Mouse (Mus musculus): ENCODE data around the gene Pagr1b. TPM values are rescaled to one million over a fixed set of nuclear protein-coding genes. Genes with fewer than 3 reads are reported as not detected.

Gene Pagr1b
- polyA plus RNA-seq, 1 experiment from 2014 or later: not detected

DNA sequence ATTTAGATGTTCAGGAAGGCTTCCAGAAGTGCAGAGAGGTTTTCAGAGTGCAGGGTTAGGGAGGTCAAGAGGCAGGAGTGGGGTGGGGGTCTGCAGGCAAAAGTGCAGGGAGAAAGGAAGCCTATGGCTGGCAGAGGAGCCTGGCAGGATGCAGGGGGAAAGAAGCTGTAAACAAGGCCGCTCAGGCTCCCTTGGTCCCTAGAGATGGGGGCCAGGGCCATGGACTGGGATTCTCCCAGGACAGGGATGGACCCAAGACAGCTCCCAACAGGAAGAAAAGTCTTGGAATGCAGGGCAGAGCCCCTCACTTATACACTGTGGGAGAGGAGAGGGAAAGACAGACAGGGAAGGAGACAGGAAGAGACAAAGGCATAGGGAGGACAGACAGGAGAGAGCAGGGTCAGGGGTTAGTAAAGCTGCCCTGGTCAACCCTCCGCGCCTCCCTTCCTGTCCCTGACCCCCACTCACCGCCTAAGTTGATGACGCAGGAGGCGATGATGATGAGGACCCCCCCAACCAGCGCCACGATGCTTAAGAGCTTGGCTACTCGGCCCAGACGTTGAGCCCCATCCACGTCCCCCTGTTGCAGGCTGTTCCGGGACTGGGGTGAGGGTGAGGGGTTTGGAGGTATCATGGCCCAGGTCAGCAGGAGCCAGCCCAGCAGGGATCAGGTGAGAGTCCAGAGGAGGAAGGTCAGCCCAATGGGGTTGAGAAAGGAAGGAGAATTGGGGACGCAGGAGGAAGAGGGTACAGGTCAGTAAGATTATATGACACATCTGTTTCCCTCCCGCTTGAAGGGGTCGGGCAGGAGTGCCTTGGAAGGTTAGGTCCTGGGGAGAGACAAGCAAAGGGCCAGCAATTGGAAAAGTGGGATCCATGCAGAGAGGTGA is 2.4 kb upstream of the Pagr1b start:
- H3K4me2 ChIP-seq (replicated peaks): peak overlapping the region; percentile 22; the same call in 1 of the 2 replicates
- no peaks in the 10 kb centered on the region for H3K9me3 ChIP-seq
- WGBS: 88% methylated on average over 15 of the region's 15 CpGs
- no peaks in the 10 kb centered on the region for H3K27me3 ChIP-seq (replicated peaks)
- peaks cover 81% of the 10 kb centered on the region for H3K4me1 ChIP-seq
- no peak overlapping the region for H3K4me3 ChIP-seq
- ATAC-seq (ENCODE audit: low FRiP score, low read depth): no peak
- peak overlapping the region; percentile 36; the same call in 1 of the 2 replicates for H3K9ac ChIP-seq
- peaks cover 36% of the 10 kb centered on the region for H3K36me3 ChIP-seq
- no peak overlapping the region for H3K27ac ChIP-seq

DNA sequence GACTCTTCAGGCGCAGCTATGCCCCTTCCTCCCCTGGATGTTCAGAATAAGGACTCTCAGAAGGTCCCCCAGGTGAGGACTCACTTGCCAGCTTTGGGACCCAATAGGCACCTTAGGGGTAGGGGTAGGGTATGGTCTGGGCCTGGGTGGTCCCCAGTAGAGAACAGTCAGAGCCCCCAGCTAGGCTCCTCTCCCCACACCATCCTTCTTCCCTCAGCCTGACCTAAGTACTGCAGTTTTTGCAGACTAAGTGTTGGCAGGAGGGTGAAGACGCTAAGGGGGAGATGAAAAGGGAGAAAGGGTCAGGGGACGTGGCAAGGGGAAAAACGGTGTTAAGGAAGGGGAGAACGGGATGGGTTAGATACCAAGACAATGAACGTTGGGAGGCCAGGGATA is 1.7 kb upstream of the Pagr1b start:
- no peak overlapping the region for H3K27ac ChIP-seq
- no peak overlapping the region for H3K4me3 ChIP-seq
- H3K27me3 ChIP-seq (replicated peaks): no peaks in the 10 kb centered on the region

DNA sequence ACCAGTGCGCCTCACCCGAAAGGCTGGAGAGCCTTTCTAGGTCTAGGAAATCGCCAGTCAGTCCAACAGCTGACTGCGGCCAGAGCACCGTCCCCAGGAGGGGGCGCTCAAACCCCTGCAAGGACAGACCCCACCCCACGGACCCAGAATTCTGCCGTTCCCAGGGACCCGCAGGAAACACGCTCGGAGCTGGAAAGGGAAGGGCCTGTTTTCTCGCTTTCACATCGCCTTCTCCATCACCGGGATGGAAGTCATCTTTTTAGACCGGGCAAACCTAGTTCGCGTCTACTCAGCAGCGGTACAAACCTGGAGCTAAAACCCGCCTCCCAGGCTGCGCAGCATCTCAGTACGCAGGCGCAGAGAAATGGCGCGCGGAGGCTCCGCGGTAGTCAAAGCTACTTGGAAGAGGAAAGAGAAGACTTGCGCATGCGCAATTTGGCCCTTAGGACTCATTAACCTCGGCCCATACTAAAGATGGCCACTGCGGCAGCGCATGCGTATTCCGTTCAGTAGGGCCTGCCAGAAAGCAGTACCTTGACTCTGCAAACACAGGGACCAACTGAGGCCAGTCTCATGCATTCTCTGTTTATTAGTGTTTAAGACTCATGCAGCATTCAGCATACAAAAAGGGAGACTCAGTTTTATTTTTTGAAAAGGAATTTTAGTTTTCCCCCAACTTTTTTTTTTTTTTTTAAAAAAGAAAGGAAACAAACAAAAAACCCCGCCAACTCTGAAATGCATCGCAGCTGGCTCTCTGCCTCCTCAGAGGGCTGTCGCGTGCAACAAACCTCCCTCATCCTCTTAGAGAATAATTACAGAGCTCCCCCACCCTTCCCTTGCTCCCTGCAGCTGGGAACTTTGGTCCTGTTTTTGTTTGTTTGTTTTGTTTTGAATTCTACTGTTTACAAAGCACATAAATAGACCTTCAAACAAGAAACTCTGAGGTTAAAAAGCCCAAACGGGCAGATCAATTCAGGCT is 976 bp upstream of the Pagr1b start, which contains the start of gene Pagr1a:
Gene Pagr1a (minus strand): TSS at position 382 of the 979 bp plus-strand sequence.
- Histone ChIP-seq H3K9me3 (no peaks in the 10 kb centered on the region), H3K4me1 (peaks cover 67% of the 10 kb centered on the region), H3K27me3 (replicated peaks) (no peaks in the 10 kb centered on the region), H3K36me3 (peaks cover 31% of the 10 kb centered on the region), H3K4me2 (replicated peaks) (peak within 1 kb of the TSS; percentile 94), H3K4me3 (peak within 1 kb of the TSS; percentile 61), H3K9ac (peak within 1 kb of the TSS; percentile 80), H3K27ac (peak within 1 kb of the TSS; percentile 86)
- ATAC-seq (ENCODE audit: low FRiP score, low read depth): peak; percentile 78
- WGBS: 4% methylated on average over 39 of the region's 39 CpGs

More for the DNA sequence above, 1.7 kb upstream of the Pagr1b start:
- Histone ChIP-seq H3K9me3 (no peaks in the 10 kb centered on the region), H3K4me2 (replicated peaks) (peak overlapping the region; percentile 22; the same call in 1 of the 2 replicates), H3K36me3 (peaks cover 36% of the 10 kb centered on the region), H3K4me1 (peaks cover 74% of the 10 kb centered on the region), H3K9ac (no peak overlapping the region)
- WGBS: 67% methylated on average over 6 of the region's 6 CpGs
- no peak for ATAC-seq (ENCODE audit: low FRiP score, low read depth)

DNA sequence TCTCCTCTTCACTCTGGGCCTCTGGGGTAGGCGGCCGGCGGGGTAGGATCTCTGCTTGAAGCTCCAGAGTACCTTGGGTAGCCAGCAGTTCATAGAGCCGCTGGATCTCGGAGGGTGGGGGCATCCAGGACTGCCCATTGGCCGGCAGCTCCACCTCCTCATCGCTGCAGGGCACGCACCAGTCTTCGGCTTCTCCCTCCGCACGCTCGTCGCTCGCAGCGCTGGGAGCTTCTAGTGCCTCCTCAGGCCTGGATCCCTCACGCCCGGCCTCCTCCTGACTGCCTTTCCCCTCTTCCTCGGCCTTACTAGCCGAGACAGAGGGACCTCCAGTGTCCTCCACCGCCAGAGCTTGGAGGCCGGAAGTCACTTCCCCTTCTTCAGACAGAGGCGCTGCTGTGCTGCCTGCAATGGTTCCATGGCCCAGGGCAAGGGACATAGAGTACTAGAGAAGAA is 228 bp upstream of the Pagr1b start:
- Histone ChIP-seq H3K36me3 (peaks cover 27% of the 10 kb centered on the region), H3K4me2 (replicated peaks) (peak overlapping the region; percentile 94), H3K4me3 (peak overlapping the region; percentile 61), H3K27me3 (replicated peaks) (no peaks in the 10 kb centered on the region), H3K9me3 (no peaks in the 10 kb centered on the region), H3K9ac (peak overlapping the region; percentile 80), H3K4me1 (peaks cover 60% of the 10 kb centered on the region), H3K27ac (peak overlapping the region; percentile 86)
- ATAC-seq (ENCODE audit: low FRiP score, low read depth): peak; percentile 59
- WGBS: under 1% methylated on average over 22 of the region's 22 CpGs

DNA sequence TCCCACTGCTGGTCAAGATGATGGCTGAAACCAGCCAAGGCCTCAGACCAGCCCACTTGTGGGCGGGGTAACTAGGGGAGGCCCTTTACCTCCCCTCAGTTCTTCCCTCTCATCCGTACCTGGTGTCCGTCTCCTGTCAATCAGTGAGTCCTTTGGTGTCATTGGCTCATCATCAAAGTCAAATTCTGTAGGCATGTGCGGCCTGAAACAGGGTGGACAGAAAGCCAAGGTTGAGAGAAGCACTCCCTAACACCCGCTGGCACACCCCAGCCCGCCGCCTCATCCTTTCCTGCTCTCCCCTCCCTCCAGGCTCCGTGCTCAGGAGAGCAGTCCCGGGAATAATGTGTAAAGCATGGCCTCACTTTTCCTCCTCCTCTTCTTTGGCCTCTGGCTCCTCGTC is 203 bp downstream of the Pagr1b start:
- Histone ChIP-seq H3K9me3 (no peaks in the 10 kb centered on the region), H3K4me2 (replicated peaks) (peak overlapping the region; percentile 94), H3K27ac (peak overlapping the region; percentile 86), H3K27me3 (replicated peaks) (no peaks in the 10 kb centered on the region), H3K36me3 (peaks cover 27% of the 10 kb centered on the region), H3K4me3 (peak overlapping the region; percentile 61), H3K4me1 (peaks cover 56% of the 10 kb centered on the region), H3K9ac (peak overlapping the region; percentile 80)
- 1% methylated on average over 10 of the region's 10 CpGs for WGBS
- 0 out of 2 replicates have a peak, but pooled peaks have one; percentile 3 for ATAC-seq (ENCODE audit: low FRiP score, low read depth)

DNA sequence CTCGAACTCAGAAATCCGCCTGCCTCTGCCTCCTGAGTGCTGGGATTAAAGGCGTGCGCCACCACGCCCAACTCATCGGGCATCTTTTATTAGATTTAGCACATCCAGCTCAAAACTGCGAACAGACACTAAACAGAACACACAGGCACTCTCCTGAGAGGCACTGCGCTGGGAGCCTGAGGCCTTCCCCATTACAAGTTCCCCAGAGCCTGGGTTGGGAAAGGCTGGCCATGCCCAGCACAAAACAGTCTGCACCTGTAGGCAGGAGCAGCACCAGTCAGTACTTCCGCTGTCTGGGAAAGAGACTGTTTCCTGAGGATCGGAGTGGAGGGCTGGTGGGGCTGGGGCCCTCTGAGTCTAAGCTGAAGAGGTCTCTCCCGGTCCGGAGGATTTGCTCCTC is 1.3 kb downstream of the Pagr1b start:
- Histone ChIP-seq H3K4me3 (no peak overlapping the region), H3K9ac (no peak overlapping the region), H3K27me3 (replicated peaks) (no peaks in the 10 kb centered on the region), H3K27ac (no peak overlapping the region), H3K9me3 (no peaks in the 10 kb centered on the region), H3K4me2 (replicated peaks) (peak overlapping the region; percentile 94; the same call in 1 of the 2 replicates), H3K36me3 (peaks cover 27% of the 10 kb centered on the region), H3K4me1 (peaks cover 45% of the 10 kb centered on the region)
- WGBS: 98% methylated on average over 12 of the region's 12 CpGs
- ATAC-seq (ENCODE audit: low FRiP score, low read depth): no peak

DNA sequence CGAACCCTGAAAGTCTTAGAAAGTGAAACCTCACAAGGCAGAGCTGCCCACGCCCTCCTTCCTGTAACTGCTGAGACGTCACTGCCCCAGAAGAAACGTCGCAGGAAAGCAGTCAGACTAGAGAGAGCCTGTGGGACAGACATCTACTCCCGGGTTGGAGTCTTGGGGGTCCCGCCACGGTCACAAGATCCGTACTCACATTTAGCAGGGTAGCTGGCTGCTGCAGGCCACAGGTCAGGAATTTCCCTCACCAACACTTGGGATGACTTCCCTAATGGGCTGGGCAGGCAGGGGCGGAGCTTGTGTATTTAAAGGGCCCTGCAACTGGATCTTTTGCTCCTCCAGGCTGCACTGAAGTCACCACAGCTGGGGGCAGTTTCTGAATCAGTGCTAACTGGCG is 2.0 kb downstream of the Pagr1b start, which contains the start of gene Mvp:
Gene Mvp (minus strand): TSS at position 302 of the 400 bp plus-strand sequence.
- peaks cover 41% of the 10 kb centered on the region for H3K4me1 ChIP-seq
- peaks cover 27% of the 10 kb centered on the region for H3K36me3 ChIP-seq
- no peak for ATAC-seq (ENCODE audit: low FRiP score, low read depth)
- no peaks in the 10 kb centered on the region for H3K27me3 ChIP-seq (replicated peaks)
- H3K4me3 ChIP-seq: 0 out of 2 replicates have a peak within 1 kb of the TSS, but pooled peaks have one; percentile 10
- no peak within 1 kb of the TSS for H3K27ac ChIP-seq
- WGBS: 69% methylated on average over 11 of the region's 11 CpGs
- 0 out of 2 replicates have a peak within 1 kb of the TSS, but pooled peaks have one; percentile 3 for H3K9ac ChIP-seq
- no peaks in the 10 kb centered on the region for H3K9me3 ChIP-seq
- peak within 1 kb of the TSS; percentile 94 for H3K4me2 ChIP-seq (replicated peaks)

DNA sequence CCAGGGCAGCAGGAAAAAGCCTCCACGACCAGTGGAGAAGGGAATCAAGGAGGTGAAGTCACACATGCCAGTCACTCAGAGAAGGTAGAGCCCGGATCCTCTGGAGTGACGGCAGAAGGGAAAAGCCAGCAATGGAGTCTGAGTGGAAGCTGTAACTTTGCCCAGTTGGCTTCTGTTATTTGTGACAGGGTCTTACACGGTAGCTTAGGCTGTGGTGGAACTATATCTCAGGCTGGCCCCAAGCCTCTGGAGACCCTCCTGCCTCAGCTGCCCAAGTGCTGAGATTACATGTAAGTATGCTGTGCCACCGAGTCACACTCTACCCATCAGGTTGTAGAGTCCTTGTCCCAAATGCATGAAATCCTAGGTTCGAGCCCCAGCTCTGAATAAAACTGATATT is 2.9 kb downstream of the Pagr1b start:
- 98% methylated on average over 6 of the region's 6 CpGs for WGBS
- no peak for ATAC-seq (ENCODE audit: low FRiP score, low read depth)
- Histone ChIP-seq H3K4me2 (replicated peaks) (no peak overlapping the region; the same call in 1 of the 2 replicates), H3K27me3 (replicated peaks) (no peaks in the 10 kb centered on the region), H3K9ac (0 out of 2 replicates have a peak overlapping the region, but pooled peaks have one; percentile 1), H3K36me3 (peaks cover 27% of the 10 kb centered on the region), H3K9me3 (no peaks in the 10 kb centered on the region), H3K27ac (no peak overlapping the region), H3K4me1 (peaks cover 38% of the 10 kb centered on the region), H3K4me3 (no peak overlapping the region)

DNA sequence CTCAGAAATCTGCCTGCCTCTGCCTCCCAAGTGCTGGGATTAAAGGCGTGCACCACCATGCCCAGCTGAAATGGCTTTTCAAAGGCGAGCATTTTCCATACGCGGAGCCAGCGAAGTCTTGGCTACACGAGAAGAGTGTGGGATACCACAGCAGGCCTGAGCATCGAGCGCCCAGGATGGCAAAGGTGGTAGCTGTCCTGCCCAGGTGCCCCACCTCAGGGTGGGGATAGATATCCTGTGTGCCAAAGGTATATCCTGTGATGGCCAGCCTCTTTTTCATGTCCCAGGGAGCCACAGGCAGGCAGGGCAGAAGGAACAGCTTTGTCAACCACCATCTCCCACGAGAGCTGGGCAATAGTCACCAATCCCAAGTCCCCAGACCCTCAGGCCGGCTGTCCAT is 3.4 kb downstream of the Pagr1b start:
- WGBS: 96% methylated on average over 10 of the region's 10 CpGs
- no peaks in the 10 kb centered on the region for H3K9me3 ChIP-seq
- H3K36me3 ChIP-seq: peaks cover 27% of the 10 kb centered on the region
- ATAC-seq (ENCODE audit: low FRiP score, low read depth): no peak
- H3K4me2 ChIP-seq (replicated peaks): no peak overlapping the region
- peaks cover 33% of the 10 kb centered on the region for H3K4me1 ChIP-seq
- H3K4me3 ChIP-seq: no peak overlapping the region
- no peak overlapping the region for H3K9ac ChIP-seq
- H3K27me3 ChIP-seq (replicated peaks): no peaks in the 10 kb centered on the region
- H3K27ac ChIP-seq: no peak overlapping the region

DNA sequence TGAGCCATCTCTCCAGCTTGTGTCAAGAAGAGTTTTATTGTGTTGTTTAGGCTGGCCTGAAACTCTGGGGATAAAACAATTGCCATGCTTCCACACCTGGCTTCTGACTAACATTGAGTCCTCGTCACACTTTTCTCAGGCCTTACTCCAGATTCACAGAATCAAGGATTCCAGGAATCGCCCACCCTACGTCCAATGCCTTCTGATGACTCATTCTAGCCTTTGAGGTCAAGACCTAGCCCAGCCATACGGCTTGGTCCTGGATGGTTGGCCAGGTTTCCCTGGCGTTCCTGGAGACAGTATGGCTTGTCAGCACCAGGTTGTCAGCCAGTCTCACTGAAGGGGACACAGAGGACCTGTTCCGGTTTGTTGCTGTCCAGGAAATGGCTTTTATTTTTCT is 3.9 kb downstream of the Pagr1b start:
- H3K27ac ChIP-seq: no peak overlapping the region
- WGBS: 93% methylated on average over 6 of the region's 6 CpGs
- no peak overlapping the region for H3K9ac ChIP-seq
- peaks cover 30% of the 10 kb centered on the region for H3K4me1 ChIP-seq
- no peak for ATAC-seq (ENCODE audit: low FRiP score, low read depth)
- no peaks in the 10 kb centered on the region for H3K27me3 ChIP-seq (replicated peaks)
- no peak overlapping the region for H3K4me2 ChIP-seq (replicated peaks)
- H3K36me3 ChIP-seq: peaks cover 27% of the 10 kb centered on the region
- no peaks in the 10 kb centered on the region for H3K9me3 ChIP-seq
- H3K4me3 ChIP-seq: no peak overlapping the region

DNA sequence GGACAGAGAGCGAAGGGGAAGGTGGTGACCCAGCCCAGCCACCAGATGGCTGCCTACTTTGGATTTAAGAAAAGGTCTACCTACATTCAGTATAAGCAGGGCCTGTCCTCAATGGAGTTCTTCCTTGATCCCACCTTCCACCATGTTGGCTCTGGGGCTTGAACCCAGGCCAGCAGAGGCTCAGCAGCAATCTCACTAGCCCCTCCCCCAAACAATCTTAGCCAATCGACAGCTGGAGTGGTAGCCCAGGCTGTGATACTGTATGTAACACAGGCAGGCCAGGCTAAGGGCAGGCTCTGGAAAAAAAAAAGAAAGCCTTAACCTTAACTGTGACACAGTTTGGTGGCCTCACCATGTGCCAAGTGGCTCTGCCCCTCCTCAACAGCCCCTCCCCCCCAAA is 4.6 kb downstream of the Pagr1b start:
- Histone ChIP-seq H3K9me3 (no peaks in the 10 kb centered on the region), H3K27ac (no peak overlapping the region), H3K4me1 (peaks cover 30% of the 10 kb centered on the region), H3K4me2 (replicated peaks) (no peak overlapping the region), H3K4me3 (no peak overlapping the region), H3K36me3 (peaks cover 27% of the 10 kb centered on the region), H3K9ac (no peak overlapping the region), H3K27me3 (replicated peaks) (no peaks in the 10 kb centered on the region)
- WGBS: 72% methylated on average over 2 of the region's 2 CpGs
- no peak for ATAC-seq (ENCODE audit: low FRiP score, low read depth)
